Mouse (Mus musculus): ENCODE measurements around the gene A930018P22Rik. TPM values are rescaled to one million over a fixed set of nuclear protein-coding genes. Genes with fewer than 3 reads are reported as not detected.
"Not testable (repeated sequence)": the region's sequence is repeated elsewhere in the genome, so short reads cannot be mapped to it uniquely, and the experiment has no call there.

A930018P22Rik gene
- not detected in 2 replicates for polyA plus RNA-seq (2012; rRNA removed)

DNA sequence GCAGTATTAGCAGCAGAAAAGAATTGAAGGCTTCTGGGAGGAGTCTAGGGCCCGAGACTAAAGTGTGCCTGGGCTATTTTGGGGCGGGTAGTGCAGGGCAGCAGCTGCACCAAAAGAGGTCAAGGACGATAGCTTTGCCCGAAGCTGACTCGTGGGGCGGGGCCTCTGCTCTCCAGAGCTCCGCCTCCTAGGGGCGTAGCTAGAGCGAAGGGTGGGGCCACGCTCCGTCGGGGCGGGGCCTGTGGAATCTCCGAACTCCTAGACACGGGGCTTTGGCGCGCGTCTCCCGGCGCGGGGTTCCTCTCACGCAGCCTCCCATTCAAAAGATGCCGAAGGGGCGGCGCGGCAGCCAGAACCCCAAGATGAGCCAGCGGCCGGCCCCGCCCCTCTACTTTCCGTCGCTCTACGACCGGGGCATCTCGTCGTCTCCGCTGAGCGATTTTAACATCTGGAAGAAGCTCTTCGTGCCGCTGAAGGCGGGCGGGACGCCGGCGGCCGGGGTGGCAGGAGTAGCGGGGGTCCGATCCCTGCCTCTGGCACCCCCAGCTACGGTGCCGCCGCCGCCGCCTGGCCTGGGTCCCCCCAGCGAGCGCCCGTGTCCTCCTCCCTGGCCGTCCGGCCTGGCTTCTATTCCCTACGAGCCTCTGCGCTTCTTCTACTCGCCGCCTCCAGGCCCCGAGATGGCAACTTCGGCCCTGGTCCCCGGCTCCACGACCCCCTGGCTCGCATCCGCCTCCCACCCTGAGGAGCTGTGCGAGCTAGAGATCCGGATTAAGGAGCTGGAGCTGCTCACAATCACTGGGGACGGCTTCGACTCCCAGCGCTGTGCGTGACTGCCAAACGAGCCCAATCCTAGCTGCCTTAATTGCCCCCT, at the start of gene A930018P22Rik:
Gene A930018P22Rik (plus strand): TSS at position 265 of the 874 bp plus-strand sequence.
- TF ChIP-seq CTCF (IDR thresholded peaks at IDR 0.05; ENCODE audit: borderline replicate concordance, extremely low read depth, insufficient read depth, insufficient read length) (no peak), POLR2A (IDR thresholded peaks at IDR 0.05; ENCODE audit: borderline replicate concordance, extremely low read depth, insufficient read depth, insufficient read length, poor library complexity, severe bottlenecking) (no peak)
- peak; percentile 94 for DNase-seq (ENCODE audit: low read depth)

- DNase-seq (ENCODE audit: low read depth) = not testable (repeated sequence)
These were observed 44.3 kb upstream of the A930018P22Rik start for GRCm38 (mm10) chr2:104078285-104078684.

DNA sequence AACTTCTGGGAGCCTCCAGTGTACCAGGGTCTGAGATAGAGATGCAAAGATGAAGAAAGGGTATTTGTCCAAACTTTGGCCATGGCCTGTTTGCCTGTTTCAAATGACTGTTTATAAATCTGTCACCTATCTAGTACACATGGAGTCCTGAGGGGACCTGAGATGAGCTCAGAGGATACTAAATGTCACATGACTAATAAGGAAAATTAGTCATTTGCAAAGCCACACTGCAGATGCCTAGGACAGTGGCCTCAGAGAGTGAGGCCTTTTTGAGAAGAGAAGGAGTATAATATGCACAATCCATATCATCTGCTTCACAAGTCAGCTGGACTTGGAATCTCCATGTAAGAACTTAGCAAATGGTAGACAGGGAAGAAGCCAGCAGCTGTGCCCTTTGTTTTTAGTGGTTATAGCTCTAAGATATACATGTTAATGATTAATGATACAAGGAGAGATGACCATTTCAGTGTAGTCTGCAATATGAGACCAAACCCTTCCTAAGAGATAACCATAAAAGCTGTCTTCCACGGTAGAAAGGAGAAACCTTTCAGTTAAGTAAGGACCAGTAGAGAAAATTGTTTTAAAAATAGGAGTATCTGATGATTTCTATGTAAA, 41.0 kb upstream of the A930018P22Rik start:
- not testable (repeated sequence) for DNase-seq (ENCODE audit: low read depth)

DNA sequence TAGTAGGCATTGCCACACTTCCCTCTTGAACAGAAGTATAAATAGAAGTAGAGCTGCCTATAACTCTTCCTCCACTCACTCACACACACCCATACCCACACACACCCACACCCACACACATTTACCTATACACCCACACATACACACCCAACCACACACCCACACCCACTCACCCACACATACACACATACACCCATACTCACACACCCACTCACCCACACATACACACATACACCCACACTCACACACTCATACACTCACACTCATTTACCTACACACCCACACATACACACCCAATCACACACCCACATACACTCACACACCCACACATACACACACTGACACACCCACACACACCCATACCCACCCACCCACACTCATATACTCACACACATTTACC, 40.1 kb upstream of the A930018P22Rik start:
- TF ChIP-seq CTCF (IDR thresholded peaks at IDR 0.05; ENCODE audit: borderline replicate concordance, extremely low read depth, insufficient read depth, insufficient read length) (no peak), POLR2A (IDR thresholded peaks at IDR 0.05; ENCODE audit: borderline replicate concordance, extremely low read depth, insufficient read depth, insufficient read length, poor library complexity, severe bottlenecking) (no peak)
- DNase-seq (ENCODE audit: low read depth) = no peak

DNA sequence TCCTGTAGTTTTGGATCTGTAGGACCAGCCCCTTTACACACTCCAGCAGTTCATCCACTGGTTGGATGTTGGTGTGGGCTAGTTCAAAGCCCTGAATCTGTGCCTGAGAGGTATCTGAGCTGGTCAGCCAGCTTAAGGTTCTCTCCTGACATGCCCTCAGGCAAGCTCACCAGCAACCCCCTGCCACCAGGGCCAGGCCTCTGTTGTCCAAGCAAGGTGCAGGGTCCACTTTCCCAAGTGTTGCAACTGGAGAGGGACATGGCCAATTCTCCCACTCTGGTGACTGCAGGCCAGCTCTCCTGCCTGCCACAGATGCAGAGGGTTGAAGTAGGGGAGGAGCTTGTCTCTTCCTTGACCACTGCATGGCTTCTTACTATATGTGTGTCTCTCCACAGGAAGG, 38.5 kb upstream of the A930018P22Rik start:
- not testable (repeated sequence) for DNase-seq (ENCODE audit: low read depth)

DNA sequence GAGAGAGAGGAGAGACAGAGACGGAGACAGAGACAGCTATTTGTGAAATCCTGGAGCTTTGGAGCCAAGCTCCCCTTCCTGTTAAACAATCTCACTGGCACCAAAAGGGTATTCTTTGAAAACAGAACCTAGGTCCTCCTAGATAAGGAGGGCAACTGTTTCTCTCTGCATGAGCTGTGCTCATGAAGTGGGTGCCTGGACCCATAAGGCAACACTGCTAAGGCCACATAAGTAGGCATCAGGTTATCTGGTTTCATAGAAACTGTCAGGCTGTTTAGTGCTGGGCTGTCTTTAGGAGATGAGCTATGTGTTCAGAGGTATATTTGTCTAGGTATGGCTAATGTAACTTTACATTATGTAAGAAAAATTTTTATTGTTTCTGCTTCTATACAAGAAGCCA, 35.0 kb upstream of the A930018P22Rik start:
- DNase-seq (ENCODE audit: low read depth) = not testable (repeated sequence)

- TF ChIP-seq CTCF (IDR thresholded peaks at IDR 0.05; ENCODE audit: borderline replicate concordance, extremely low read depth, insufficient read depth, insufficient read length) (no peak), POLR2A (IDR thresholded peaks at IDR 0.05; ENCODE audit: borderline replicate concordance, extremely low read depth, insufficient read depth, insufficient read length, poor library complexity, severe bottlenecking) (no peak)
- no peak for DNase-seq (ENCODE audit: low read depth)
These were observed 29.3 kb upstream of the A930018P22Rik start for GRCm38 (mm10) chr2:104093305-104093704.

DNA sequence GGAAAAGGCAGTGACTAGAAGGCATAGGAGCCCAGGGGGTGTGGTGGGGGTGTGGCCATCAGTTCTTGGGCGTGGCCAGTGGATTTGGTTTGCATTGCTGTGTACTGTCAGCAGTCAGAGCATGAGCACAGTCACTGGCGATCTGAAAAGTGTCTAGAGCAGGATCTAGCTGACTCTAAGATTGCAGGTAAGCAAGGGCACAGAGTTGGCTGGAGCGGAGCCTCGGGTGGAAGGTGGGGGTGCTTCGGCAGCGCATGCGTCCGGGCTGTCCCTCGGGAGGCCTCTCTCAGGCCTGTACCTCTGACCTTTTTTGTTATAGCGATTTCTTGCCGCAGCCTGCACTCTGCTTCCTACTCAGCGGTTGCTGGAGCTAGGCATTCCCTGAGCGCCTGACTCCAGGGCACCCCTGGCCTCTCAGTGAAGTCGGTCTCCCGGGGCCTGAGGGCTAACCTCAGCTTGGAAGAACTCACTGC, 26.8 kb upstream of the A930018P22Rik start, which contains the start of gene Cd59a:
Gene Cd59a (plus strand): TSS at position 61 of the 473 bp plus-strand sequence.
- no peak for TF ChIP-seq CTCF (IDR thresholded peaks at IDR 0.05; ENCODE audit: borderline replicate concordance, extremely low read depth, insufficient read depth, insufficient read length)
- TF ChIP-seq POLR2A (IDR thresholded peaks at IDR 0.05; ENCODE audit: borderline replicate concordance, extremely low read depth, insufficient read depth, insufficient read length, poor library complexity, severe bottlenecking) = no peak
- DNase-seq (ENCODE audit: low read depth) = peak; percentile 56

- DNase-seq (ENCODE audit: low read depth) = no peak
- TF ChIP-seq POLR2A (IDR thresholded peaks at IDR 0.05; ENCODE audit: borderline replicate concordance, extremely low read depth, insufficient read depth, insufficient read length, poor library complexity, severe bottlenecking) = no peak
These were observed 26.3 kb upstream of the A930018P22Rik start for GRCm38 (mm10) chr2:104096256-104096655.

GRCm38 (mm10) chr2:104096796-104097195, 25.8 kb upstream of the A930018P22Rik start:
- DNase-seq (ENCODE audit: low read depth) = not testable (repeated sequence)

- not testable (repeated sequence) for DNase-seq (ENCODE audit: low read depth)
These were observed 25.2 kb upstream of the A930018P22Rik start for GRCm38 (mm10) chr2:104097396-104097795.

GRCm38 (mm10) chr2:104098529-104099230, 23.9 kb upstream of the A930018P22Rik start:
- TF ChIP-seq POLR2A (IDR thresholded peaks at IDR 0.05; ENCODE audit: borderline replicate concordance, extremely low read depth, insufficient read depth, insufficient read length, poor library complexity, severe bottlenecking) (no peak), CTCF (IDR thresholded peaks at IDR 0.05; ENCODE audit: borderline replicate concordance, extremely low read depth, insufficient read depth, insufficient read length) (no peak)
- DNase-seq (ENCODE audit: low read depth) = no peak

DNA sequence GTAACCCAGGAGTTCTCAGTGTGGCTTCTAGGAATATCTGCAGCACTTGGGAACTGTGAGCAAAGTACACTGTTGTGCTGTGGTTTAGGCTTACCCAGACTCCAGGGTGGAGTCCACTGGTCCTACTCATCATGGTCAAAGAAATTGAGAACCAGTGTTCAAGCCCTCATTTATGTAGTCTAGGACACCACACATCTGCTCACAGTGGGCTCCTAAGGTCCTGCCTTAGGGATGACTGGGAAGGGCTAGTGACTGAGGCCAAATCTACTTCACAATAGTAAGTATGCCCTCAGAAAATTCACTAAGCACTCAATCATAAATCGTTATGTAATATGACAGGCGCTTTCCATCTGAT, 23.4 kb upstream of the A930018P22Rik start:
- TF ChIP-seq POLR2A (IDR thresholded peaks at IDR 0.05; ENCODE audit: borderline replicate concordance, extremely low read depth, insufficient read depth, insufficient read length, poor library complexity, severe bottlenecking) = no peak
- TF ChIP-seq CTCF (IDR thresholded peaks at IDR 0.05; ENCODE audit: borderline replicate concordance, extremely low read depth, insufficient read depth, insufficient read length) = no peak
- DNase-seq (ENCODE audit: low read depth) = no peak

Data from brain, embryonic 14.5 days (tissue).